Comparison of ENCODE assay signal across 9 mouse cellular contexts in the genomic region with DNA sequence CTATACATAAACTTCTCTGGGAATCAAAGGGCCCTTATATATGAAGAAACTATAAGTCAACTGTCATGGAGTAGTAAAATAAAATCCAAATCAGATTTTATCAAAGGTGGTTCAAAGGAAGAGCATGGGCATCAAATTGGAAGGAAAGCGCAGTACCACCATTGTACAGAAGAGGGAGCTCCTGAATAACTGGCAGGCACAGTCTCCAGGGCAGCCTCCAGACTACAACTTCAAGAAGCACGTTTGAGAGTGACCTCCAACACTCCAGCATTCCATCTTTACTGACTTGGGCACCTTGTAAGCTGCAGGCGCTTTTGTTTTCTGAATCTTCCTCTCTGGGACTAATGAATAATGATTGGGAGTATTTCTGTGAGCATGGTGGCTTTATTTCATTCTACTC. TPM values are rescaled to one million over a fixed set of nuclear protein-coding genes. Genes with fewer than 3 reads are reported as not detected.
DNase-seq lines count a peak whose midpoint lies in the region; ATAC-seq and TF ChIP-seq lines count a peak whose summit lies in the region.
"Had no signal": no experiment of that assay in that cellular context is flagged by ENCODE, and none has a peak within 500 bp of the region (broad histone marks: within the 10 kb centered on the region; RNA-seq: fewer than 3 reads in every experiment).

No protein-coding gene starts in this region.

- no peak overlapping the region for H3K4me3 ChIP-seq in limb, embryonic 14.5 days (replicated peaks; ENCODE audit: low read length)

- no peak for TF ChIP-seq POLR2A in limb, embryonic 14.5 days (IDR thresholded peaks at IDR 0.05; ENCODE audit: borderline replicate concordance, extremely low read depth, insufficient read depth, insufficient read length)

- H3K9me3 ChIP-seq in limb, embryonic 14.5 days (ENCODE audit: control insufficient read depth, low read length), result no peaks in the 10 kb centered on the region

- H3K36me3 ChIP-seq in limb, embryonic 14.5 days (ENCODE audit: control insufficient read depth, insufficient read depth, low read length), result no peaks in the 10 kb centered on the region

- ATAC-seq in limb, embryonic 14.5 days (ENCODE audit: low FRiP score, low read depth), result no peak
- no peak for ATAC-seq in monocyte, adult 5-6 weeks (replicated peaks; ENCODE audit: insufficient number of reproducible peaks, low FRiP score, low TSS enrichment, poor library complexity, severe bottlenecking)

- no peaks in the 10 kb centered on the region for H3K4me1 ChIP-seq in limb, embryonic 14.5 days (ENCODE audit: control insufficient read depth, insufficient read depth, low read length)

- no peak overlapping the region for H3K27ac ChIP-seq in limb, embryonic 14.5 days (replicated peaks; ENCODE audit: low read depth, low read length)

- WGBS in limb, embryonic 14.5 days, result 4% methylated on average over 3 of the region's 3 CpGs

- DNase-seq in 416B (ENCODE audit: low read depth) (peak; percentile 45), MEL-GATA-1-ER (ENCODE audit: extremely low read depth, low read depth) (peak; percentile 3)
- peak; percentile 76 to 86 for DNase-seq in cerebellum, adult 18-20 months
- peak; percentile 45 to 94 for DNase-seq in frontal cortex, adult 2 months (ENCODE audit: extremely low spot score in 1 of 2, low spot score in 1 of 2)
- peak; percentile 39 to 68 for DNase-seq in kidney, adult 8-10 months
- peak; percentile 78 for DNase-seq in limb, embryonic 14.5 days (ENCODE audit: low spot score)
- peak; percentile 31 for DNase-seq in ovary, postnatal 36 days (ENCODE audit: low spot score)

- no peaks in the 10 kb centered on the region for H3K27me3 ChIP-seq in limb, embryonic 14.5 days (ENCODE audit: control insufficient read depth, insufficient read depth, low read length)

- no peak overlapping the region for H3K4me2 ChIP-seq in limb, embryonic 14.5 days (replicated peaks; ENCODE audit: low read depth, low read length, severe bottlenecking)

- no peak overlapping the region for H3K9ac ChIP-seq in limb, embryonic 14.5 days (ENCODE audit: low read depth, low read length, severe bottlenecking)

RNA-seq across cellular contexts. Expression of a gene that starts 34.5 kb away (rescaled TPM):
- polyA plus RNA-seq in frontal cortex, adult 2 months (2012; rRNA removed), result 62.3 and 64.7 TPM in 2 replicates
- polyA plus RNA-seq in limb, embryonic 14.5 days (2012; rRNA removed), result 5.0 and 6.7 TPM in 2 replicates
- 6.2 and 7.0 TPM in 2 replicates for polyA plus RNA-seq in limb, embryonic 14.5 days (2014; fragmentation: Nextera tagmentation; extraction: Ambion mirVana)
- not detected in 3 replicates for total RNA-seq in monocyte, adult 5-6 weeks (2017)
- total RNA-seq: hematopoietic stem cell, adult 5-6 weeks had no signal

RNA-seq across cellular contexts. Expression of a gene that starts 37.6 kb away (rescaled TPM):
- 0.15 and 0.88 TPM in 2 replicates for polyA plus RNA-seq in frontal cortex, adult 2 months (2012; rRNA removed)
- polyA plus RNA-seq in limb, embryonic 14.5 days (2012; rRNA removed), result 0.12 and 0.16 TPM in 2 replicates
- polyA plus RNA-seq in limb, embryonic 14.5 days (2014; fragmentation: Nextera tagmentation; extraction: Ambion mirVana), result not detected in 2 replicates
- not detected in 3 replicates for total RNA-seq in monocyte, adult 5-6 weeks (2017)
- total RNA-seq: hematopoietic stem cell, adult 5-6 weeks had no signal

Comparison
In these comparisons a context has a peak if more than half of its experiments do, and no peak if none do; other contexts are left out.
1. DNase-seq: peak in every context shown above with its lines; median percentile 81 in cerebellum, adult 18-20 months; 78 in limb, embryonic 14.5 days; 70 in frontal cortex, adult 2 months; 54 in kidney, adult 8-10 months; 45 in 416B; 31 in ovary, postnatal 36 days; 3 in MEL-GATA-1-ER.